Mouse (Mus musculus) heart, postnatal 0 days (tissue): ENCODE results near the gene Gm48551. TPM values are rescaled to one million over a fixed set of nuclear protein-coding genes. Genes with fewer than 3 reads are reported as not detected.

Experiments used
- ATAC-seq: fragments of 200-750 bp; cut with Nextera tagmentation; 2 replicates; pipeline ENCODE4 v1.8.0; 2017; ENCODE audit warnings: low read depth, moderate number of reproducible peaks, moderate library complexity; ENCODE audit not compliant: insufficient read depth
- DNase-seq: peaks from one replicate; pipeline ENCODE4 v3.0.0-alpha.2; 2016; ENCODE audit warnings: low spot score
- H3K27ac ChIP-seq: fragments of 300-500 bp; sonication (generic); 2 replicates; pipeline ENCODE4 v1.5.1; 2014; ENCODE audit warnings: low read depth, mild to moderate bottlenecking
- H3K27me3 ChIP-seq: fragments of 300-500 bp; sonication (generic); 2 replicates; pipeline ENCODE4 v1.6.1; 2014; ENCODE audit warnings: low read length, mixed read lengths; ENCODE audit not compliant: control insufficient read depth, insufficient read depth
- H3K36me3 ChIP-seq: fragments of 300-500 bp; sonication (generic); replicated peaks from 2 replicates; pipeline ENCODE4 v1.6.1; 2014; ENCODE audit warnings: low read length, mixed read lengths; ENCODE audit not compliant: control insufficient read depth, insufficient read depth
- H3K4me1 ChIP-seq: fragments of 300-500 bp; sonication (generic); 2 replicates; pipeline ENCODE4 v1.6.1; 2014; ENCODE audit warnings: antibody characterized with exemption; ENCODE audit not compliant: control insufficient read depth, insufficient read depth
- H3K4me2 ChIP-seq: fragments of 300-500 bp; sonication (generic); 2 replicates; pipeline ENCODE4 v1.6.1; 2014; ENCODE audit warnings: low read depth, mild to moderate bottlenecking, low read length, moderate library complexity
- H3K4me3 ChIP-seq: fragments of 300-500 bp; sonication (generic); 2 replicates; pipeline ENCODE4 v1.5.1; 2014; ENCODE audit warnings: low read depth, low read length
- H3K9ac ChIP-seq: fragments of 300-500 bp; sonication (generic); replicated peaks from 2 replicates; pipeline ENCODE4 v1.6.1; 2014; ENCODE audit warnings: low read depth, low read length, mixed read lengths
- H3K9me3 ChIP-seq: fragments of 300-500 bp; sonication (generic); replicated peaks from 2 replicates; pipeline ENCODE4 v1.6.1; 2016; ENCODE audit warnings: low read length; ENCODE audit not compliant: control insufficient read depth
- CTCF ChIP-seq: IDR thresholded peaks from 2 replicates; pipeline ENCODE4 v1.5.1; 2016; ENCODE audit warnings: antibody characterized with exemption, control low read depth, low read depth
- EP300 ChIP-seq: IDR thresholded peaks from 2 replicates; pipeline ENCODE4 v1.6.1; 2016; ENCODE audit warnings: antibody characterized with exemption, low read depth
- WGBS: fragments of 180-500 bp; shearing (Covaris S2); extraction: QIAGEN DNeasy Blood & Tissue Kit; methylation state at CpG from one replicate; pipeline ENCODE4 v1.1.7; 2014; 5-methylcytosine and 5-hydroxymethylcytosine counted together
- polyA plus RNA-seq: library from polyadenylated mRNA; unstranded; fragments of >200 nt; fragmentation: Nextera tagmentation; extraction: Ambion mirVana; gene quantifications from 2 replicates; pipeline ENCODE4 v1.2.1, GENCODE M21; 2015
- total RNA-seq: library from RNA; depleted of rRNA; stranded (reverse); fragments of >200 nt; gene quantifications from 2 replicates; pipeline ENCODE4 v1.2.3, GENCODE M21; 2014; ENCODE audit warnings: low replicate concordance

The Gm48551 gene
- total and polyA plus RNA-seq, 2 experiments from 2014 or later, result 0.11 to 1.1 TPM

- Histone ChIP-seq H3K4me1 (peaks cover 34% of the 10 kb centered on the region), H3K27ac (no peak overlapping the region), H3K36me3 (peaks cover 73% of the 10 kb centered on the region), H3K9me3 (no peaks in the 10 kb centered on the region), H3K4me3 (no peak overlapping the region), H3K27me3 (no peaks in the 10 kb centered on the region), H3K4me2 (no peak overlapping the region), H3K9ac (no peak overlapping the region)
- no peak for TF ChIP-seq EP300
- no peak for TF ChIP-seq CTCF
- 77% methylated on average over 10 of the region's 10 CpGs for WGBS
- ATAC-seq (no peak), DNase-seq (no peak)
Observed at GRCm38 (mm10) chr10:81403511-81403910, 19.2 kb downstream of the Gm48551 start.

- Histone ChIP-seq H3K4me2 (no peak overlapping the region), H3K36me3 (peaks cover 74% of the 10 kb centered on the region), H3K9me3 (no peaks in the 10 kb centered on the region), H3K27ac (no peak overlapping the region), H3K27me3 (no peaks in the 10 kb centered on the region), H3K4me1 (peaks cover 35% of the 10 kb centered on the region), H3K9ac (no peak overlapping the region), H3K4me3 (no peak overlapping the region)
- TF ChIP-seq CTCF, result no peak
- no peak for TF ChIP-seq EP300
- ATAC-seq, result no peak
- WGBS, result 46% methylated on average over 9 of the region's 9 CpGs
- no peak for DNase-seq
Observed at GRCm38 (mm10) chr10:81404082-81404481, 19.8 kb downstream of the Gm48551 start.

GRCm38 (mm10) chr10:81404720-81405119 lies 20.5 kb downstream of the Gm48551 start:
- Histone ChIP-seq H3K9ac (no peak overlapping the region), H3K4me2 (no peak overlapping the region), H3K27ac (no peak overlapping the region), H3K4me1 (peaks cover 35% of the 10 kb centered on the region), H3K9me3 (no peaks in the 10 kb centered on the region), H3K27me3 (no peaks in the 10 kb centered on the region), H3K4me3 (no peak overlapping the region), H3K36me3 (peaks cover 67% of the 10 kb centered on the region)
- DNase-seq, result no peak
- no peak for ATAC-seq
- no peak for TF ChIP-seq EP300
- TF ChIP-seq CTCF, result no peak
- WGBS, result 56% methylated on average over 18 of the region's 18 CpGs

GRCm38 (mm10) chr10:81405588-81406201 lies 21.4 kb downstream of the Gm48551 start:
- Histone ChIP-seq H3K36me3 (peaks cover 57% of the 10 kb centered on the region), H3K4me3 (no peak overlapping the region), H3K9me3 (no peaks in the 10 kb centered on the region), H3K4me2 (no peak overlapping the region), H3K27me3 (no peaks in the 10 kb centered on the region), H3K9ac (no peak overlapping the region), H3K27ac (no peak overlapping the region), H3K4me1 (peaks cover 39% of the 10 kb centered on the region)
- ATAC-seq (no peak), DNase-seq (no peak)
- 47% methylated on average over 13 of the region's 13 CpGs for WGBS
- TF ChIP-seq EP300, result no peak
- TF ChIP-seq CTCF, result peak; percentile 64

- TF ChIP-seq CTCF, result no peak
- no peak for TF ChIP-seq EP300
- no peak overlapping the region; the same call in 1 of the 2 replicates for H3K9ac ChIP-seq
- H3K4me1 ChIP-seq, result peaks cover 41% of the 10 kb centered on the region
- no peaks in the 10 kb centered on the region for H3K27me3 ChIP-seq
- ATAC-seq (no peak), DNase-seq (no peak)
- H3K27ac ChIP-seq, result peak overlapping the region; percentile 16; the same call in 1 of the 2 replicates
- H3K9me3 ChIP-seq, result no peaks in the 10 kb centered on the region
- peak overlapping the region; percentile 45 for H3K4me2 ChIP-seq
- 44% methylated on average over 24 of the region's 24 CpGs for WGBS
- peaks cover 55% of the 10 kb centered on the region for H3K36me3 ChIP-seq
- peak overlapping the region; percentile 22 for H3K4me3 ChIP-seq
Observed at GRCm38 (mm10) chr10:81406504-81407440, 22.5 kb downstream of the Gm48551 start.
